In genomic region chr7:45455932-45456696, GRCm38 (mm10) we compare ENCODE assay signal across 11 mouse cellular contexts. TPM values are rescaled to one million over a fixed set of nuclear protein-coding genes. Genes with fewer than 3 reads are reported as not detected.
DNase-seq lines count a peak whose midpoint lies in the region; ATAC-seq and TF ChIP-seq lines count a peak whose summit lies in the region.
"Had no signal": no experiment of that assay in that cellular context is flagged by ENCODE, and none has a peak within 500 bp of the region (broad histone marks: within the 10 kb centered on the region; RNA-seq: fewer than 3 reads in every experiment).

No protein-coding gene starts in this region.

- TF ChIP-seq CTCF in bone marrow macrophage, adult 2 months (IDR thresholded peaks at IDR 0.05; ENCODE audit: low read depth, low read length): no peak
- no peak for TF ChIP-seq CTCF in cerebellum, adult 2 months (IDR thresholded peaks at IDR 0.05; ENCODE audit: borderline replicate concordance, insufficient read depth, low read depth, low read length)

- WGBS in liver, embryonic 15.5 days (ENCODE audit: insufficient replicate concordance): 73% methylated on average over 13 of the region's 13 CpGs
- WGBS in cerebellum, adult 2 months: 75% methylated on average over 13 of the region's 13 CpGs

- peak overlapping the region; percentile 15 for H3K4me3 ChIP-seq in erythroblast, embryonic 14.5 days (replicated peaks)
- peak overlapping the region; percentile 94 for H3K4me3 ChIP-seq in bone marrow macrophage, adult 2 months (ENCODE audit: insufficient read depth, low read length)
- no peak overlapping the region for H3K4me3 ChIP-seq in liver, embryonic 15.5 days (replicated peaks)
- H3K4me3 ChIP-seq in cerebellum, adult 2 months (replicated peaks; ENCODE audit: insufficient read depth, low read depth, low read length): no peak overlapping the region

- peak overlapping the region; percentile 100 for H3K27ac ChIP-seq in bone marrow macrophage, adult 2 months (ENCODE audit: insufficient read depth, low read depth, low read length)
- H3K27ac ChIP-seq in liver, embryonic 15.5 days (replicated peaks): peak overlapping the region; percentile 97
- H3K27ac ChIP-seq in cerebellum, adult 2 months (ENCODE audit: insufficient read depth, low read length): no peak overlapping the region

- H3K9ac ChIP-seq in liver, embryonic 15.5 days: no peak overlapping the region

- H3K36me3 ChIP-seq in erythroblast, embryonic 14.5 days (ENCODE audit: control insufficient read depth): peaks cover 53% of the 10 kb centered on the region
- peaks cover 52% of the 10 kb centered on the region for H3K36me3 ChIP-seq in liver, embryonic 15.5 days (replicated peaks)

- no peaks in the 10 kb centered on the region; the same call in 1 of the 2 replicates for H3K27me3 ChIP-seq in erythroblast, embryonic 14.5 days (ENCODE audit: control insufficient read depth)
- no peaks in the 10 kb centered on the region for H3K27me3 ChIP-seq in liver, embryonic 15.5 days
- H3K27me3 ChIP-seq in cerebellum, adult 2 months (ENCODE audit: control insufficient read depth, insufficient read depth, low read length): no peaks in the 10 kb centered on the region
- H3K27me3 ChIP-seq: neural tube, embryonic 15.5 days had no signal

- peaks cover 56% of the 10 kb centered on the region for H3K4me1 ChIP-seq in erythroblast, embryonic 14.5 days (ENCODE audit: control insufficient read depth)
- H3K4me1 ChIP-seq in bone marrow macrophage, adult 2 months (ENCODE audit: control insufficient read depth, insufficient read depth, low read length): peaks cover 8% of the 10 kb centered on the region
- H3K4me1 ChIP-seq in liver, embryonic 15.5 days (replicated peaks): peaks cover 55% of the 10 kb centered on the region
- H3K4me1 ChIP-seq in cerebellum, adult 2 months (ENCODE audit: control insufficient read depth, insufficient read depth, low read length): peaks cover 11% of the 10 kb centered on the region

- peak; percentile 45 for DNase-seq in kidney, postnatal 10 days
- DNase-seq in kidney, adult 9 months: no peak
- DNase-seq in left cerebral cortex, postnatal 10 days (ENCODE audit: extremely low spot score in 1 of 2, low spot score in 2 of 2): no peak
- DNase-seq in cerebellum, adult 2 months: no peak
- DNase-seq: adrenal gland, adult 2 months had no signal

- no peak for ATAC-seq in erythroblast, adult 5-6 weeks (replicated peaks; ENCODE audit: low FRiP score, poor library complexity, severe bottlenecking)
- no peak for ATAC-seq in liver, embryonic 15.5 days (ENCODE audit: insufficient read depth)

- peak overlapping the region; percentile 87; the same call in 1 of the 2 replicates for H3K4me2 ChIP-seq in liver, embryonic 15.5 days

- no peak for TF ChIP-seq POLR2A in bone marrow macrophage, adult 2 months (IDR thresholded peaks at IDR 0.05; ENCODE audit: borderline replicate concordance, low read depth, low read length)
- TF ChIP-seq POLR2A in cerebellum, adult 2 months (IDR thresholded peaks at IDR 0.05; ENCODE audit: borderline replicate concordance, insufficient read depth, low read length): no peak

- intact Hi-C loops in left cerebral cortex, postnatal 10 days (cut with DNase I): no loop called here

- no peaks in the 10 kb centered on the region for H3K9me3 ChIP-seq in erythroblast, embryonic 14.5 days (ENCODE audit: control insufficient read depth, low read length)
- H3K9me3 ChIP-seq in liver, embryonic 15.5 days (replicated peaks): no peaks in the 10 kb centered on the region
- H3K9me3 ChIP-seq: neural tube, embryonic 15.5 days had no signal

RNA-seq across cellular contexts. Expression of gene Ftl1, which starts 3.6 kb away (rescaled TPM):
- polyA plus RNA-seq in erythroblast, embryonic 14.5 days (2012): 3,659 and 3,743 TPM in 2 replicates
- 1,430 and 1,622 TPM in 2 replicates for total RNA-seq in erythroblast, adult 5-6 weeks (2015; ENCODE audit: low replicate concordance)
- total RNA-seq in erythroblast, adult 5-6 weeks (2017; ENCODE audit: low replicate concordance): 705 and 987 TPM in 2 replicates
- polyA plus RNA-seq in bone marrow macrophage, adult 2 months (2012; ENCODE audit: insufficient read depth, insufficient read length, missing spikeins): 18,510 and 20,120 TPM in 2 replicates
- polyA plus RNA-seq in liver, embryonic 15.5 days (2015; fragmentation: Nextera tagmentation; extraction: Ambion mirVana): 6,104 and 6,562 TPM in 2 replicates
- 100 to 1,000 TPM; 445 to 456 TPM for total RNA-seq in left cerebral cortex, postnatal 10 days (2021)
- polyA plus RNA-seq in cerebellum, adult 2 months (2012; rRNA removed): 463 and 480 TPM in 2 replicates

RNA-seq across cellular contexts. Expression of gene Bax, which starts 10.6 kb away (rescaled TPM):
- polyA plus RNA-seq in erythroblast, embryonic 14.5 days (2012): 24.4 and 25.7 TPM in 2 replicates
- total RNA-seq in erythroblast, adult 5-6 weeks (2015; ENCODE audit: low replicate concordance): 8.6 and 12.7 TPM in 2 replicates
- 9.7 and 11.8 TPM in 2 replicates for total RNA-seq in erythroblast, adult 5-6 weeks (2017; ENCODE audit: low replicate concordance)
- 196 and 209 TPM in 2 replicates for polyA plus RNA-seq in bone marrow macrophage, adult 2 months (2012; ENCODE audit: insufficient read depth, insufficient read length, missing spikeins)
- polyA plus RNA-seq in liver, embryonic 15.5 days (2015; fragmentation: Nextera tagmentation; extraction: Ambion mirVana): 70.3 and 71.4 TPM in 2 replicates
- total RNA-seq in left cerebral cortex, postnatal 10 days (2021): 10 to 100 TPM; 86.0 to 93.8 TPM
- polyA plus RNA-seq in cerebellum, adult 2 months (2012; rRNA removed): 102 and 103 TPM in 2 replicates

RNA-seq across cellular contexts. Expression of gene Ruvbl2, which starts 18.2 kb away (rescaled TPM):
- 15.2 and 15.3 TPM in 2 replicates for polyA plus RNA-seq in erythroblast, embryonic 14.5 days (2012)
- 54.1 and 63.4 TPM in 2 replicates for total RNA-seq in erythroblast, adult 5-6 weeks (2015; ENCODE audit: low replicate concordance)
- 23.1 and 50.1 TPM in 2 replicates for total RNA-seq in erythroblast, adult 5-6 weeks (2017; ENCODE audit: low replicate concordance)
- 26.0 and 43.8 TPM in 2 replicates for polyA plus RNA-seq in bone marrow macrophage, adult 2 months (2012; ENCODE audit: insufficient read depth, insufficient read length, missing spikeins)
- polyA plus RNA-seq in liver, embryonic 15.5 days (2015; fragmentation: Nextera tagmentation; extraction: Ambion mirVana): 67.1 and 74.2 TPM in 2 replicates
- 10 to 100 TPM; 31.3 to 41.1 TPM for total RNA-seq in left cerebral cortex, postnatal 10 days (2021)
- polyA plus RNA-seq in cerebellum, adult 2 months (2012; rRNA removed): 56.8 TPM in 2 replicates

RNA-seq across cellular contexts. Expression of gene Gys1, which starts 21.5 kb away (rescaled TPM):
- polyA plus RNA-seq in erythroblast, embryonic 14.5 days (2012): 0.09 and 0.12 TPM in 2 replicates
- 11.7 and 13.2 TPM in 2 replicates for total RNA-seq in erythroblast, adult 5-6 weeks (2015; ENCODE audit: low replicate concordance)
- total RNA-seq in erythroblast, adult 5-6 weeks (2017; ENCODE audit: low replicate concordance): 4.6 and 8.9 TPM in 2 replicates
- polyA plus RNA-seq in bone marrow macrophage, adult 2 months (2012; ENCODE audit: insufficient read depth, insufficient read length, missing spikeins): 12.8 and 14.3 TPM in 2 replicates
- 6.8 and 7.7 TPM in 2 replicates for polyA plus RNA-seq in liver, embryonic 15.5 days (2015; fragmentation: Nextera tagmentation; extraction: Ambion mirVana)
- total RNA-seq in left cerebral cortex, postnatal 10 days (2021): 10 to 100 TPM; 16.9 to 17.3 TPM
- 24.4 and 24.8 TPM in 2 replicates for polyA plus RNA-seq in cerebellum, adult 2 months (2012; rRNA removed)

RNA-seq across cellular contexts. Expression of gene Tulp2, which starts 25.6 kb away (rescaled TPM):
- 0.03 and 0.08 TPM in 2 replicates for polyA plus RNA-seq in erythroblast, embryonic 14.5 days (2012)
- total RNA-seq in erythroblast, adult 5-6 weeks (2015; ENCODE audit: low replicate concordance): not detected in 2 replicates
- total RNA-seq in erythroblast, adult 5-6 weeks (2017; ENCODE audit: low replicate concordance): 0.42 TPM in 1 of 2 replicates, not detected in the other
- not detected in 2 replicates for polyA plus RNA-seq in bone marrow macrophage, adult 2 months (2012; ENCODE audit: insufficient read depth, insufficient read length, missing spikeins)
- polyA plus RNA-seq in liver, embryonic 15.5 days (2015; fragmentation: Nextera tagmentation; extraction: Ambion mirVana): 0.58 and 0.62 TPM in 2 replicates
- total RNA-seq in left cerebral cortex, postnatal 10 days (2021): not detected
- 0.10 TPM in 1 of 2 replicates, not detected in the other for polyA plus RNA-seq in cerebellum, adult 2 months (2012; rRNA removed)
- total RNA-seq: gastrocnemius, adult 8-10 months had no signal

Comparison
In these comparisons a context has a peak if more than half of its experiments do, and no peak if none do; other contexts are left out.
1. H3K4me3 ChIP-seq: peak in erythroblast, embryonic 14.5 days (single experiment) and bone marrow macrophage, adult 2 months (single experiment); none in liver, embryonic 15.5 days (single experiment) and cerebellum, adult 2 months (single experiment).